Mouse (Mus musculus) kidney, adult 2 months (tissue): ENCODE data around the gene Aspdh.

Source experiments
- CTCF ChIP-seq: fragments of 200-500 bp; conservative IDR thresholded peaks from 2 replicates; pipeline ENCODE4 v1.5.1; 2011; ENCODE audit warnings: low read depth, mild to moderate bottlenecking, control low read depth, low read length, moderate library complexity, mixed read lengths; ENCODE audit not compliant: insufficient read depth, insufficient read length
- POLR2A ChIP-seq: fragments of 200-500 bp; IDR thresholded peaks from one replicate; pipeline ENCODE4 v1.6.1; 2011; ENCODE audit warnings: low read depth, low read length, control low read depth

DNA sequence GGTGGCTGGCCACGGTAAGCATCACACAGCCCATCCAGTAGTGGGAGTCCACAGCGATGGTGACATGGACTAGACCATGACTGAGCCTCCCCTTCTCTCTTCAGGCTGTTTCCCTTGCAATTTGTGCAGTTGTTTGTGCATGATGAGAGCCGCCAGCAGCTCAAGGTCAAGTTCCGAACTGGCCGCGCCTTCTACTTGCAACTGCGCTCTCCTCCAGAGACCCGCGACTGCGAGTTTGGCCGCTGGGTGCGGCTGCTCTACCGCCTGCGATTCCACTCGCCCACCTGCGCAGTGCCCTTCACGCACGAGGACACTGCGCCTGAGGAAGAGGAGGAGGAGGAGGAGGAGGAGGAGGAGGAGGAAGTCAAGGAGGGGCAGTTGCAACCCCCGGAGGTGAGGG, 34.9 kb downstream of the Aspdh start:
- TF ChIP-seq CTCF (no peak), POLR2A (no peak)
